Mouse (Mus musculus): ENCODE measurements around the gene Samd1. TPM values are rescaled to one million over a fixed set of nuclear protein-coding genes. Genes with fewer than 3 reads are reported as not detected.
"Not testable (repeated sequence)": the region's sequence is repeated elsewhere in the genome, so short reads cannot be mapped to it uniquely, and the experiment has no call there.

Gene Samd1
- polyA plus RNA-seq, 1 experiment from 2014 or later = 6.7 TPM

- H3K36me3 ChIP-seq (ENCODE audit: insufficient read depth, low read length) = peaks cover 25% of the 10 kb centered on the region
- 83% methylated on average over 1 of the region's 1 CpGs for whole genome bisulfite sequencing
- H3K9me3 ChIP-seq (replicated peaks; ENCODE audit: low read length) = no peaks in the 10 kb centered on the region
- peaks cover 14% of the 10 kb centered on the region for H3K4me1 ChIP-seq (replicated peaks; ENCODE audit: insufficient read depth, low read length)
- no peaks in the 10 kb centered on the region for H3K27me3 ChIP-seq (ENCODE audit: insufficient read depth, low read length)
- no peak for ATAC-seq (replicated peaks; ENCODE audit: low FRiP score, low read depth)
- H3K4me3 ChIP-seq (replicated peaks; ENCODE audit: low read depth, low read length) = no peak overlapping the region
- H3K27ac ChIP-seq = no peak overlapping the region
- no peak for DNase-seq (ENCODE audit: low spot score)
- no peak overlapping the region for H3K9ac ChIP-seq (ENCODE audit: low read depth, low read length)
- no peak for TF ChIP-seq CTCF (IDR thresholded peaks at IDR 0.05; ENCODE audit: low read depth)
- no peak overlapping the region for H3K4me2 ChIP-seq (ENCODE audit: low read length)
These were observed 17.2 kb upstream of the Samd1 start for GRCm38 (mm10) chr8:83980250-83980649.

GRCm38 (mm10) chr8:83980845-83981244, 16.6 kb upstream of the Samd1 start:
- no peak overlapping the region for H3K9ac ChIP-seq (ENCODE audit: low read depth, low read length)
- H3K4me2 ChIP-seq (ENCODE audit: low read length) = no peak overlapping the region
- H3K27me3 ChIP-seq (ENCODE audit: insufficient read depth, low read length) = no peaks in the 10 kb centered on the region
- peaks cover 14% of the 10 kb centered on the region for H3K4me1 ChIP-seq (replicated peaks; ENCODE audit: insufficient read depth, low read length)
- ATAC-seq (replicated peaks; ENCODE audit: low FRiP score, low read depth) = no peak
- H3K27ac ChIP-seq = no peak overlapping the region
- no peak for DNase-seq (ENCODE audit: low spot score)
- H3K36me3 ChIP-seq (ENCODE audit: insufficient read depth, low read length) = peaks cover 28% of the 10 kb centered on the region
- TF ChIP-seq CTCF (IDR thresholded peaks at IDR 0.05; ENCODE audit: low read depth) = no peak
- H3K9me3 ChIP-seq (replicated peaks; ENCODE audit: low read length) = no peaks in the 10 kb centered on the region
- H3K4me3 ChIP-seq (replicated peaks; ENCODE audit: low read depth, low read length) = no peak overlapping the region
- 79% methylated on average over 8 of the region's 8 CpGs for WGBS

GRCm38 (mm10) chr8:83981533-83981932, 15.9 kb upstream of the Samd1 start:
- Histone ChIP-seq H3K27ac (no peak overlapping the region), H3K9ac (ENCODE audit: low read depth, low read length) (no peak overlapping the region), H3K36me3 (ENCODE audit: insufficient read depth, low read length) (peaks cover 35% of the 10 kb centered on the region), H3K9me3 (replicated peaks; ENCODE audit: low read length) (no peaks in the 10 kb centered on the region), H3K4me1 (replicated peaks; ENCODE audit: insufficient read depth, low read length) (peaks cover 14% of the 10 kb centered on the region), H3K27me3 (ENCODE audit: insufficient read depth, low read length) (no peaks in the 10 kb centered on the region), H3K4me3 (replicated peaks; ENCODE audit: low read depth, low read length) (no peak overlapping the region), H3K4me2 (ENCODE audit: low read length) (no peak overlapping the region)
- DNase-seq (ENCODE audit: low spot score) = no peak
- no peak for ATAC-seq (replicated peaks; ENCODE audit: low FRiP score, low read depth)
- no peak for TF ChIP-seq CTCF (IDR thresholded peaks at IDR 0.05; ENCODE audit: low read depth)
- WGBS = 95% methylated on average over 7 of the region's 7 CpGs

- peaks cover 44% of the 10 kb centered on the region for H3K36me3 ChIP-seq (ENCODE audit: insufficient read depth, low read length)
- no peaks in the 10 kb centered on the region for H3K27me3 ChIP-seq (ENCODE audit: insufficient read depth, low read length)
- DNase-seq (ENCODE audit: low spot score) (no peak), ATAC-seq (replicated peaks; ENCODE audit: low FRiP score, low read depth) (no peak)
- no peak overlapping the region for H3K4me2 ChIP-seq (ENCODE audit: low read length)
- H3K9me3 ChIP-seq (replicated peaks; ENCODE audit: low read length) = no peaks in the 10 kb centered on the region
- no peak for TF ChIP-seq CTCF (IDR thresholded peaks at IDR 0.05; ENCODE audit: low read depth)
- H3K4me3 ChIP-seq (replicated peaks; ENCODE audit: low read depth, low read length) = no peak overlapping the region
- no peak overlapping the region for H3K9ac ChIP-seq (ENCODE audit: low read depth, low read length)
- 91% methylated on average over 4 of the region's 4 CpGs for WGBS
- no peak overlapping the region for H3K27ac ChIP-seq
- H3K4me1 ChIP-seq (replicated peaks; ENCODE audit: insufficient read depth, low read length) = peaks cover 7% of the 10 kb centered on the region
These were observed 15.0 kb upstream of the Samd1 start for GRCm38 (mm10) chr8:83982449-83982848.

GRCm38 (mm10) chr8:83983222-83983621, 14.2 kb upstream of the Samd1 start:
- not testable (repeated sequence) for H3K4me2 ChIP-seq (ENCODE audit: low read length); H3K27me3 ChIP-seq (ENCODE audit: insufficient read depth, low read length); ATAC-seq (replicated peaks; ENCODE audit: low FRiP score, low read depth); H3K4me1 ChIP-seq (replicated peaks; ENCODE audit: insufficient read depth, low read length); DNase-seq (ENCODE audit: low spot score); H3K27ac ChIP-seq; H3K4me3 ChIP-seq (replicated peaks; ENCODE audit: low read depth, low read length); H3K9me3 ChIP-seq (replicated peaks; ENCODE audit: low read length); H3K9ac ChIP-seq (ENCODE audit: low read depth, low read length)
- H3K36me3 ChIP-seq (ENCODE audit: insufficient read depth, low read length) = peaks cover 45% of the 10 kb centered on the region
- peak; percentile 43 for TF ChIP-seq CTCF (IDR thresholded peaks at IDR 0.05; ENCODE audit: low read depth)
- 98% methylated on average over 2 of the region's 2 CpGs for WGBS

- H3K4me3 ChIP-seq (replicated peaks; ENCODE audit: low read depth, low read length) = no peak overlapping the region
- ATAC-seq (replicated peaks; ENCODE audit: low FRiP score, low read depth) (no peak), DNase-seq (ENCODE audit: low spot score) (no peak)
- H3K27ac ChIP-seq = no peak overlapping the region
- H3K36me3 ChIP-seq (ENCODE audit: insufficient read depth, low read length) = peaks cover 57% of the 10 kb centered on the region
- no peak overlapping the region for H3K9ac ChIP-seq (ENCODE audit: low read depth, low read length)
- TF ChIP-seq CTCF (IDR thresholded peaks at IDR 0.05; ENCODE audit: low read depth) = no peak
- H3K27me3 ChIP-seq (ENCODE audit: insufficient read depth, low read length) = no peaks in the 10 kb centered on the region
- H3K4me2 ChIP-seq (ENCODE audit: low read length) = no peak overlapping the region
- no peaks in the 10 kb centered on the region for H3K4me1 ChIP-seq (replicated peaks; ENCODE audit: insufficient read depth, low read length)
- WGBS = 85% methylated on average over 7 of the region's 7 CpGs
- H3K9me3 ChIP-seq (replicated peaks; ENCODE audit: low read length) = no peaks in the 10 kb centered on the region
These were observed 8.2 kb upstream of the Samd1 start for GRCm38 (mm10) chr8:83989243-83989642.

- Histone ChIP-seq H3K27me3 (ENCODE audit: insufficient read depth, low read length) (no peaks in the 10 kb centered on the region), H3K9ac (ENCODE audit: low read depth, low read length) (no peak overlapping the region), H3K4me1 (replicated peaks; ENCODE audit: insufficient read depth, low read length) (no peaks in the 10 kb centered on the region), H3K9me3 (replicated peaks; ENCODE audit: low read length) (no peaks in the 10 kb centered on the region), H3K4me2 (ENCODE audit: low read length) (no peak overlapping the region), H3K27ac (no peak overlapping the region), H3K4me3 (replicated peaks; ENCODE audit: low read depth, low read length) (no peak overlapping the region), H3K36me3 (ENCODE audit: insufficient read depth, low read length) (peaks cover 50% of the 10 kb centered on the region)
- TF ChIP-seq CTCF (IDR thresholded peaks at IDR 0.05; ENCODE audit: low read depth) = no peak
- DNase-seq (ENCODE audit: low spot score) = no peak
- ATAC-seq (replicated peaks; ENCODE audit: low FRiP score, low read depth) = no peak
- 89% methylated on average over 14 of the region's 14 CpGs for WGBS
These were observed 7.3 kb upstream of the Samd1 start for GRCm38 (mm10) chr8:83990170-83990569.

Measured in kidney, postnatal 0 days (tissue).